Mouse (Mus musculus): ENCODE results near the gene Omt2b. TPM values are rescaled to one million over a fixed set of nuclear protein-coding genes. Genes with fewer than 3 reads are reported as not detected.
"Not testable (repeated sequence)": the region's sequence is repeated elsewhere in the genome, so short reads cannot be mapped to it uniquely, and the experiment has no call there.

The Omt2b gene
- polyA plus RNA-seq, 1 experiment from 2014 or later = not detected

DNA sequence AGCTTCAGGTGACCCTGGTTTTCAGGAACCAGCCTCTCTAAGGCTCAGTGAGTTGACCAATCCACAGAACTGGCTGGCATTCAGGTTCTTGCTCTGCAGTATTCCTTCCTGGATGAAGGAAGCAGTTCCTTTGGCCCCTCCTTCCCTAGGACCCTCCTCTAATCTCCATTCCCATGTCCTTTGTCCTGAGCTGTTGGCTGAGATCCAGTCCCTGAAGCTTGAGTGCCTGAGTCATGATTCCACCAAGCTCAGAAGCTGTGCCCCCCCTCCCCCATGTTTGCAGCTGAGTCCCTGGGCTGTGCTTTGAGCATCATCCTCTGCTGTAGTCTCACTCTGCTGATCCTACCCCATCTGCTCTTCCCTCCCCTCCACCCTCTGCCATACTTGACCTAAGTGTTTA lies 9.7 kb downstream of the Omt2b start:
- not testable (repeated sequence) for ATAC-seq (replicated peaks); H3K4me3 ChIP-seq; H3K9me3 ChIP-seq; H3K27ac ChIP-seq; H3K36me3 ChIP-seq (replicated peaks); H3K9ac ChIP-seq; H3K4me1 ChIP-seq; H3K27me3 ChIP-seq (replicated peaks); H3K4me2 ChIP-seq

DNA sequence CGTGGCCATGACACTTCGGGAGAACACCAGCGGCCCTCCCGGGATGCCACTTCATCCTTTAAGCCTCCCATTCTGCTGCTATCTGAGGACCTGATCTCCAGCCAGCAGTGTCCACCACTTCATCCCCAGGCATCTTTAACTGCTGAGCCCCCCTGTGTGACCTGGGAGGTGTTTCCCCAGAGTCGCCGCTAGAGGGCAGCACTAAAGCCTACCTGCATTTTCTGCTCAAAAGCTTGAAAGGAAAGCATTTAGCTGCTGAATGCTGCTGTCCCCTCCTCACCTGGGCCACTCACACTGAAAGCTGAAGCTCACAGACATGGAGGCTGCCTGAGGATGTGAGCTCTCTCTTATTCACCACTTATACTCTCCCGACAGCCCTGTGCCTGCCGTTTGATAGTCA lies 12.9 kb downstream of the Omt2b start:
- not testable (repeated sequence) for H3K36me3 ChIP-seq (replicated peaks); H3K27me3 ChIP-seq (replicated peaks); H3K9ac ChIP-seq; H3K27ac ChIP-seq; H3K4me1 ChIP-seq; H3K9me3 ChIP-seq; H3K4me3 ChIP-seq
- peak overlapping the region; percentile 24; the same call in 1 of the 2 replicates for H3K4me2 ChIP-seq
- WGBS = 10% methylated on average over 8 of the region's 8 CpGs
- peak; percentile 63 for ATAC-seq (replicated peaks)

DNA sequence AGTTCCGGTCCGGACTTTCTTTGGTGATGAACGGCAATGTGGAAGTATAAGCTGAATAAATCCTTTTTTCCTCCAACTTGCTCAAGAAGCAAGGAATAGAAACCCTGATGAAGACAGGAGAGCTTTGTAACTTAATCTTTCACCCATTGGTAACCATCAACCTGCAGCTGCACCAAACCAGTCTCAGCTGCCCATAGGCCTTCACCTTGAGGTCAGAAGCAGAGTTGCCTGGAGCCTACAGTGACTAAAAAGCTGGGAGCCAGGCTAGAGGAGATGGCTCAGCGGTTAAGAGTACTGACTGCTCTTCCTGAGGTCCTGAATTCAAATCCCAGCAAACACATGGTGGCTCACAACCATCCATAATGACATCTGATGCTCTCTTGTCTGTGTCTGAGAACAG lies 15.1 kb downstream of the Omt2b start:
- H3K27me3 ChIP-seq (replicated peaks); H3K36me3 ChIP-seq (replicated peaks); H3K27ac ChIP-seq; H3K4me2 ChIP-seq; ATAC-seq (replicated peaks); H3K4me1 ChIP-seq; H3K4me3 ChIP-seq; H3K9ac ChIP-seq; H3K9me3 ChIP-seq: not testable (repeated sequence)
- 90% methylated on average over 4 of the region's 4 CpGs for WGBS

DNA sequence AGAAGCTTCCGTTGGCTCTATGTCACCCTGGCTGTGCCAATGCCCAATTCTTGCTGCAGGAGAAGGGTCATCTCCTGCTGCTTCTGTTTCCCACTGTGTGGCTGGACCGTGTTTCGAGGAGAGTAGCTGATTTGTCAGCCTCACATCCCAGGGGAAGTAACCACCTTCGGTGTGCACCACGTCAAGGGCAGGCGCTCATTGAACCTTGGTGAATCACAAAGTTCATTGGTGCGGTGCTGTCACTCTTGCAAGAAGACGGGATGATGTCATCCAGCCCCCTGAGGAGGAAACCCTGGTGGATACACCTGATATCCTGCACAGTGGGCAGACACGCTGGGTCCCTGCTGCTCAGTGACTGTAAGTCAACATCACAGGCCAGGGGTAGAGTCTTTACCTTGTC lies 15.7 kb downstream of the Omt2b start:
- 90% methylated on average over 9 of the region's 9 CpGs for WGBS
- not testable (repeated sequence) for H3K4me1 ChIP-seq; H3K27me3 ChIP-seq (replicated peaks); H3K9ac ChIP-seq; H3K27ac ChIP-seq; H3K4me2 ChIP-seq; H3K36me3 ChIP-seq (replicated peaks); H3K9me3 ChIP-seq; H3K4me3 ChIP-seq; ATAC-seq (replicated peaks)

DNA sequence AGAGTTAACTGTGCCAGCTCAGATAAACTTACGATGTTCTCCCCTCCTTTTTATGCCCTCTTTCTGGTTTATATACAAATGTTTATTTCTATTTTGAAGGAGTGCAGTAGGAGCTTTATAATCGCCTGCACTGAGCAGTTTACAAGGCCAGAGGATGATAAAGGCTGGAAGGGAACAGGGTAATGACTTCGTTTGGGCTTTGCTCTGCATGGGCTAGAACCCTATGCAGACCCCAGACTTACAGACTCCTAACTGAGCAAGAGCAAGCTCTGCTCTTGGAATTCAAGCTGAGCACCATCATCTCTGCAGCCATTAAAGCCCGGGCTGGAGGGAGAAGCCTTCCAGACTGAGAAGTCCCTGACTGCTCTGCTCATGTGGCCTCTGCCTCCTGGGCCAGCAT lies 17.8 kb downstream of the Omt2b start:
- H3K4me2 ChIP-seq = not testable (repeated sequence)

DNA sequence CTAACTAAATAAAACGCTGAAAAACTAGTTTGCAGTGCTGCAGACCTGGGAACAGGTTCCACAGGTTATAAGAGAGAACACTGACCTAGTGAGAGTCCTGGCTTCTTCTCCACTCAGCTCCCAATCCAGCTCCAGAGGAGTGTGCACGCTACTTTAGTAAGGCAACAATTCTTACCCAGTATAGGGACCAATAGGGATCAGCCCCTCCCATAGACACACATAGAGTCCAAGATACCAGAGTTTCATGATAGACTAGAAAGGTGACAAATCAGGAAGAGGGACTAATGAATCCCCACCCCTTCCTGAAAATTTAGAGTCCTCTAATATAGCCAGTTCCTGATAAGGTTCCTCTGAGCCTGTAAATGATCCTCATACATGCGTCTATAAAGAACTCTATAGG lies 19.6 kb downstream of the Omt2b start:
- Histone ChIP-seq H3K4me3 (no peak overlapping the region), H3K36me3 (replicated peaks) (no peaks in the 10 kb centered on the region), H3K4me1 (no peaks in the 10 kb centered on the region), H3K27ac (no peak overlapping the region), H3K27me3 (replicated peaks) (no peaks in the 10 kb centered on the region), H3K4me2 (no peak overlapping the region), H3K9ac (no peak overlapping the region), H3K9me3 (no peaks in the 10 kb centered on the region)
- 76% methylated on average over 3 of the region's 3 CpGs for WGBS
- ATAC-seq (replicated peaks) = no peak

More for the DNA sequence above, 17.8 kb downstream of the Omt2b start:
- not testable (repeated sequence) for ATAC-seq (replicated peaks); H3K9ac ChIP-seq; H3K27me3 ChIP-seq (replicated peaks); H3K4me1 ChIP-seq; H3K9me3 ChIP-seq; H3K27ac ChIP-seq; H3K4me3 ChIP-seq; H3K36me3 ChIP-seq (replicated peaks)
- WGBS = 69% methylated on average over 4 of the region's 4 CpGs

DNA sequence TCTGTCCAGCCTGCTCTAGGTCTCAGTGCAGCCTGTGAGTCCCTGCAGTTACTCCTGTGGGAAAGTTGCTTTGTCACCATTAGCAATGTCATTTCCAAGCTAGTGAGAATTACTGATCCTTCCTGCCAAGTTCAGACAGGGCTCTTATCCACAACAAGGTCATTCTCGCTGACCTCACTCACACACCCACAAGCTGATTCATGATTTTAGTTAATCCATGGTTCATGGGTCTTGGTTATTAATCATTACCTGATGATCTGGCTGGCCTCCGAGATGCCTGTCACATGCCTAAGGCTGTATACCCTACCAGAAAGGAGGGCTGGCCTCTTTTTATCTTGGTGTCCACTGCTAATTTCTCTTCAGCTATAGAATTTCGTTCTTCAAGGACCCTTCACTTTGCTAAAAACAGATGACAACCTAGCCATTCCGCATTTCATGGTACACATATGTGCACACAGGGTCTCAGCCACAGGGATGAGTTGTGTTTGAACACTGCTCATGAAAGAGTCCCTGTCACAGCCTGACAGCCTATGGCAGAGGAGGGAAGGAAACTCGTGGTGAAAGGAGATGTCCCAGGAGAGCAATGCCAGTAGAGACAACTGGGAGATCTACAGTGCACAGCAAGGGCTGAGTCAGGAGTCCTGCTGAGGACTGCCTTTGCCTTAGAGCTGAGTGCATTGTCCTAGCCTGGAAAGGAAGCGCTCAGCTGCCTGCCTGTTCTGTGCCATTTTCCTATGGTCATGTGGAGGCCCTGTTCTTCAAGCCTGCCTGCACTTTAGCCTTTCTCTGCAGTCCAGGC lies 21.0 kb downstream of the Omt2b start:
- not testable (repeated sequence) for H3K36me3 ChIP-seq (replicated peaks); H3K4me2 ChIP-seq; H3K9me3 ChIP-seq; H3K4me1 ChIP-seq; H3K27me3 ChIP-seq (replicated peaks); ATAC-seq (replicated peaks); H3K9ac ChIP-seq; H3K27ac ChIP-seq; H3K4me3 ChIP-seq
- 79% methylated on average over 6 of the region's 6 CpGs for WGBS

DNA sequence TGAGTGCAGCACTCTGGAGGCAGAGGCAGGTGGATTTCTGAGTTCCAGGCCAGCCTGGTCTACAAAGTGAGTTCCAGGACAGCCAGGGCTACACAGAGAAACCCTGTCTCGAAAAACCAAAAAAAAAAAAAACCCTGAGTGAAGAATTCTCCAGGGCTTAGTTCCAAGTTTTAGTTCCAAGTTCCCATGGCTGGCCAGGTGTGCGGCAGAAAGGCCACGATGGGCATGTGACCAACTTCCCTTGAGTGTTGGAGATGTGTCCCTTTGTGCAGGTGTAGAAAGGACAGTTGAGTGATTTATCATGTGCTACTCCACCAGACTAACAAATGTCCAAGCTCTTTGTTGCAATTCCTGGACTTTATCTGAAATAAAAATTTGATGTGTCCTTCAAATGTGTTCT lies 21.8 kb downstream of the Omt2b start:
- H3K9ac ChIP-seq; H3K36me3 ChIP-seq (replicated peaks); H3K4me3 ChIP-seq; H3K27ac ChIP-seq; H3K9me3 ChIP-seq; H3K4me1 ChIP-seq; H3K4me2 ChIP-seq; H3K27me3 ChIP-seq (replicated peaks); ATAC-seq (replicated peaks): not testable (repeated sequence)
- WGBS = 88% methylated on average over 3 of the region's 3 CpGs

DNA sequence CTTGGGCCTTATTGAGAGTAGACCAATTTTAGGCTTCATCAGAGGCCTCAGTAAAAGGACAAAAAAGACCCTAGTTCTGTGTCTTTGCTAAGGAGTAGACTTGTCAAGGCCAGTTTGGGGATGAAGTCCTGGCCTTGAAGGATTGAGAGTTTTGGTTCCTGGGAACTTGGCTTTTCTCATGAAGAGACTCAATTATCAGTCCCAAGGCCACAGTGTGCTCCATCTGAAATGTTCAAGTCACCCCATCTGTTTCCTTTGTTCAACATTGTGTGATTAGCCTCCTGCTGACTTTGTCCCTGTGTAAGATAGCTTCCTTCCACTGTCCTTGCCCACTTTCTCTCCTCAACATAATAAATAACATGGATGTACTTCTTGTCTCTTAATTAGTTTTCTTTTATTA lies 22.6 kb downstream of the Omt2b start:
- not testable (repeated sequence) for H3K9ac ChIP-seq; H3K27me3 ChIP-seq (replicated peaks); H3K4me3 ChIP-seq; H3K36me3 ChIP-seq (replicated peaks); ATAC-seq (replicated peaks); H3K4me2 ChIP-seq; H3K4me1 ChIP-seq; H3K27ac ChIP-seq; H3K9me3 ChIP-seq

DNA sequence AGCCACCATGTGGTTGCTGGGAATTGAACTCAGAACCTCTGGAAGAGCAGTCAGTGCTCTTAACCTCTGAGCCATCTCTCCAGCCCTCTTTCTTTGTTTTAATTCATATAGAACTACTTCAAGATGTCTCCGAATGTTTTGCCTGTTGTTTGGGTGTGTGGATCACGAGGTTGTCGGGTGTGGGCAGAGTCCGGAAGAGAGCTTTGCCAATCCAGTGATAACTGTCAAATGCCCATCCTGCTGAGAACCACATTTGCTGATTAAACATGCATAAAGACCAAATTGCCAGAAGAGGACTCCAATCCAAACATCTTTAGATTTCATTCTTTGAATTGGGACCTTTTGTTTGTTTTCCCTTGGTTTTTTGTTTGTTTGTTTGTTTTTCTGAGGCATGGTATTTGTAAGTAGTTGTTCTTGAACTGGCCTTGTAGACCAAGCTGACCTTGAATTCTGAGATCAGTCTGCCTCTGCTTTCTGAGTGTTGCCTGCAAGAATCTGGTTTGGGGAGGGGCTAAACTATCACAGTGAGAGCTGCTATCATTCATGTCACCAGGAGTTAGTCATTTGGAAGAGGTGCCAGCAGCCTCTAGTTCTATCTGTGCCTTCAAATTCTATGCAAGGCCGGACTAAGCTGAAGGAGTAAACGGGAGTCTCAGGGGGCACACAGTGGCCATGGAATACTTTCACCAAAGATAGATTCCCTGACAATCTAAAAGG lies 24.3 kb downstream of the Omt2b start:
- Histone ChIP-seq H3K9ac (no peak overlapping the region), H3K4me3 (no peak overlapping the region), H3K4me2 (no peak overlapping the region), H3K9me3 (no peaks in the 10 kb centered on the region), H3K4me1 (no peaks in the 10 kb centered on the region), H3K36me3 (replicated peaks) (no peaks in the 10 kb centered on the region), H3K27ac (no peak overlapping the region), H3K27me3 (replicated peaks) (no peaks in the 10 kb centered on the region)
- ATAC-seq (replicated peaks) = no peak
- WGBS = 88% methylated on average over 6 of the region's 6 CpGs

DNA sequence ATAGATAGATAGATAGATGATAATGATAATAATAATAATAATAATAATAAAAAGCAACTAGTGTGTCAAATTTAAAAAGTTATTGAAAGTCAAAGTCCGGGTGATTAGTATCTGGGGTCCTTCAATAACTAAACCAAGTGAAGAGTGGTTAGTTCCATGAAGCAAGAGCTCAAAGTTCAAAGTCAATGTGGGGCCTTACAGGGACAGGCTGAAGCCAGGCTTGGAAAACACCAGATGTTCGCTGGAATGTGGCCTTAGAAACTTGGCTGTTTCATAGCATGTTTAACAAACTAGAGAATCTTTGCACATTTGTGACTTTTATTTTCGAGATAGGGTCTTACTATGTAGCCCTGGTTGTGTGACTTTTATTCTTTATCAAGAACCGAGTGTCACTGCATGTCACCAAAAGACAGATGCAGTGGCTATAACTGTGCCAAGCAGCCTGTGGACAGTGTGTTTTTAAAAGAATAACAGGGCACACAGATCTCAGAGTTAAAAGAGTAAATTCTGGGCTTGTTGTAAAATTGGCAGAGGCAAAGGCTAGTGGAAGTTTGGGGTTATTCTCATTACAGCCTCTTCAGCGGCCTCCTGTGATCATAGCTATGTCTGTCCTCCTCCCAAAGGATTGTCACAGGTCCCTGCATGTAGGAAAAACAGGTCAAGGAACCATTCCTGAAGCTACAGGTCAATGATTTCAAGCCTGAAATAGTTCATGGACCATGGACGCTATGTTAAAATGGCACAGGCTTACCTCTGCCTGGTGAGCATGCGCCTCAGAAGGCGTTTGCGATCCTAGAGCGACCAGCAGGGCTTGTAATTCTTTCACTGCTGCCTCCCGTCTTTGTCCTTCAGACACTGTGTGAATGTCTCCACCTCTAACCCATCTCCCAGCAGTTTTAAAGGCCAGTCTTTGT lies 27.5 kb downstream of the Omt2b start:
- no peak for ATAC-seq (replicated peaks)
- WGBS = 84% methylated on average over 11 of the region's 11 CpGs
- H3K4me1 ChIP-seq = no peaks in the 10 kb centered on the region

DNA sequence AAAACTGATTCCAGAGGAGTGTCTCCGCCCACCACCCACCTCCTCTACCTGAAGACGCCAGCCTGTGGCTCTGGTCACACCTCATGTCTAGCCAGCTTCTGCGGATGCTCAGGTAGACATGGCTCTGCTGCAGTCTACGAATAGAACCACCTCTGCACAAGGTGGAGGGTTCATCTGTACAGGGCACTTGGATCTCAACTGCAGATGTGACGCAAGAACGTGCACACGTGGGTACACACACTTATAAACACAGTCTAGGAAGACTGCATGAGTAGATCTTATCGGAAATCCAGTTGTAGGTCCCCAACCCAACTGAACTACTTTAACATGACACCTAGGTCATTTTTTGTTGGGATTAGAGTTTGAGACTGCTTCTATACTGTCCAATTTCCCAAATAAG lies 28.2 kb downstream of the Omt2b start, which contains the start of gene Gsta2:
TSS of gene Gsta2 (minus strand) at position 178 of the 400 bp plus-strand sequence.
- ATAC-seq (replicated peaks) = no peak
- Histone ChIP-seq H3K9ac (no peak within 1 kb of the TSS), H3K4me3 (no peak within 1 kb of the TSS), H3K36me3 (replicated peaks) (no peaks in the 10 kb centered on the region), H3K4me1 (no peaks in the 10 kb centered on the region), H3K27me3 (replicated peaks) (no peaks in the 10 kb centered on the region), H3K9me3 (no peaks in the 10 kb centered on the region), H3K27ac (no peak within 1 kb of the TSS), H3K4me2 (no peak within 1 kb of the TSS)
- 93% methylated on average over 8 of the region's 8 CpGs for WGBS

More for the DNA sequence above, 27.5 kb downstream of the Omt2b start:
- Histone ChIP-seq H3K9ac (no peak overlapping the region), H3K27ac (no peak overlapping the region), H3K4me3 (no peak overlapping the region), H3K4me2 (no peak overlapping the region), H3K9me3 (no peaks in the 10 kb centered on the region), H3K27me3 (replicated peaks) (no peaks in the 10 kb centered on the region), H3K36me3 (replicated peaks) (no peaks in the 10 kb centered on the region)
